ENCODE assay signal across 8 mouse cellular contexts in the genomic region with DNA sequence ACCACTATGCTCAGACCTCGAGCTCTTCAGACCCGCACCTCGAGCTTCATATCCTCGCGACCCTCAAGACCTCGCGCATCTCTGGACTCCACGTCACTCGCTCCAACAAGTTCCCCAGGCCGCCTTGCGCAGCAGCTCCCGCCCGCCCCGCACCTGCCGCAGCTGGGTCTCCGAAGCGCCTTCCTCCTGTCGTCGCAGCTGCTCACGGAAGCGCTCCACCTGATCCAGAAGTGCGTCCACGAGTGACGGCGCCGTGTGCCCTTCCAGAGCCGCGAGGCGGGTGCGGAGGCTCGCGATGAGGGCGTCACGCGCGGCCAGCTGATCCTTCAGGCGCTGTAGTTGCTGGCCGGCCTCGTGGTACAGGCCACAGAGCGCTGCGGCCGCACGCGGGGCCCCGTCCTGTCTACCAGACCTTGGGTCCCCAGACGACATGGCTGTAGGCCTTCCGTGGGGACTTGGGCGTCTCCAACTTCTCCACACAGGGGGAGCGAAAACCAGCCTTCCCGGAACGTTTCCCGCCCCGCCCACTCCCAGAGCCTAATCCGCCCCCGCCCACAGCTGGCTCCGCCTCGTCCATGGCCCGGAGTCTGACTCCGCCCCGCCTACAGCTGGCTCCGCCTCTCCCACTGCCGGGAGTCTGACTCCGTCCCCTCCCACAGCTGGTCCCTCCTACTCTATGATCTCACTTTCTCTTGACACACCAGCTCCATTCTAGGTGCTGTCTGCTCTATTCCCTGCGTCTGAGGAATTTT. TPM values are rescaled to one million over a fixed set of nuclear protein-coding genes. Genes with fewer than 3 reads are reported as not detected.
A peak's percentile ranks its signal among the peaks of the same experiment; 100 is the strongest.
DNase-seq lines count a peak whose midpoint lies in the region; ATAC-seq and TF ChIP-seq lines count a peak whose summit lies in the region.

A gene (minus strand): TSS at position 526 of the 752 bp plus-strand sequence.

- no peak for TF ChIP-seq EP300 in lung, postnatal 0 days (IDR thresholded peaks at IDR 0.05)

- H3K4me2 ChIP-seq in lung, postnatal 0 days (replicated peaks; ENCODE audit: low read depth, low read length): peak within 1 kb of the TSS; percentile 95

- H3K9me3 ChIP-seq in hindbrain, embryonic 10.5 days: no peaks in the 10 kb centered on the region
- H3K9me3 ChIP-seq in lung, postnatal 0 days (ENCODE audit: low read length): no peaks in the 10 kb centered on the region

- peak; percentile 85 for DNase-seq in MEL-GATA-1-ER (ENCODE audit: extremely low read depth, low read depth)
- DNase-seq in cerebellum, adult 8-10 months: peak; percentile 62
- DNase-seq in hindbrain, embryonic 10.5 days (ENCODE audit: low spot score): peak; percentile 94
- DNase-seq in layer of hippocampus, adult 9-11 months: peak; percentile 96
- peak; percentile 98 for DNase-seq in lung, postnatal 0 days (ENCODE audit: low spot score)
- DNase-seq in ovary, postnatal 14 days (ENCODE audit: low spot score): peak; percentile 93
- peak; percentile 98 for DNase-seq in thymus, postnatal 14 days

- no peaks in the 10 kb centered on the region for H3K36me3 ChIP-seq in hindbrain, embryonic 10.5 days
- H3K36me3 ChIP-seq in lung, postnatal 0 days (ENCODE audit: insufficient read depth, low read length): no peaks in the 10 kb centered on the region

- peaks cover 14% of the 10 kb centered on the region for H3K4me1 ChIP-seq in hindbrain, embryonic 10.5 days (replicated peaks)
- no peaks in the 10 kb centered on the region; the same call in 1 of the 2 replicates for H3K4me1 ChIP-seq in lung, postnatal 0 days (ENCODE audit: insufficient read depth, low read depth, low read length)

- peak within 1 kb of the TSS; percentile 70 for H3K4me3 ChIP-seq in hindbrain, embryonic 10.5 days
- peak within 1 kb of the TSS; percentile 76 for H3K4me3 ChIP-seq in lung, postnatal 0 days (ENCODE audit: low read depth, low read length)

- peak; percentile 95 for ATAC-seq in frontal cortex, adult (ENCODE audit: low TSS enrichment)
- peak; percentile 99 for ATAC-seq in lung, postnatal 0 days

- H3K27ac ChIP-seq in hindbrain, embryonic 10.5 days: peak within 1 kb of the TSS; percentile 79; the same call in 1 of the 2 replicates
- peak within 1 kb of the TSS; percentile 85 for H3K27ac ChIP-seq in lung, postnatal 0 days (ENCODE audit: low read length)

- no peak for TF ChIP-seq CTCF in lung, postnatal 0 days (IDR thresholded peaks at IDR 0.05)

- peak within 1 kb of the TSS; percentile 92 for H3K9ac ChIP-seq in lung, postnatal 0 days (replicated peaks; ENCODE audit: low read depth)

- under 1% methylated on average over 64 of the region's 64 CpGs for WGBS in hindbrain, embryonic 10.5 days
- WGBS in lung, postnatal 0 days: under 1% methylated on average over 64 of the region's 64 CpGs

- peaks cover 18% of the 10 kb centered on the region for H3K27me3 ChIP-seq in hindbrain, embryonic 10.5 days (ENCODE audit: insufficient read depth, poor library complexity, severe bottlenecking)
- no peaks in the 10 kb centered on the region for H3K27me3 ChIP-seq in lung, postnatal 0 days (replicated peaks; ENCODE audit: insufficient read depth, low read length)

RNA-seq across cellular contexts. Expression of the gene that starts here (rescaled TPM):
- polyA plus RNA-seq in hindbrain, embryonic 10.5 days (2016; fragmentation: Nextera tagmentation; extraction: Ambion mirVana): 5.2 and 5.6 TPM in 2 replicates
- polyA plus RNA-seq in lung, postnatal 0 days (2015; fragmentation: Nextera tagmentation; extraction: Ambion mirVana): 23.3 and 24.2 TPM in 2 replicates

Comparison
In these comparisons a context has a peak if more than half of its experiments do, and no peak if none do; other contexts are left out.
1. Peak in every context shown above with its lines: DNase-seq, ATAC-seq, H3K4me3 ChIP-seq and H3K27ac ChIP-seq.